In genomic region chr5:18343455-18344142, GRCm38 (mm10) we compare ENCODE assay signal across 21 mouse cellular contexts. TPM values are rescaled to one million over a fixed set of nuclear protein-coding genes. Genes with fewer than 3 reads are reported as not detected.
DNase-seq lines count a peak whose midpoint lies in the region; ATAC-seq and TF ChIP-seq lines count a peak whose summit lies in the region.
"Had no signal": no experiment of that assay in that cellular context is flagged by ENCODE, and none has a peak within 500 bp of the region (broad histone marks: within the 10 kb centered on the region; RNA-seq: fewer than 3 reads in every experiment).

No protein-coding gene starts in this region.

- no peak overlapping the region for H3K27ac ChIP-seq in intestine, embryonic 14.5 days (ENCODE audit: low read depth)
- no peak overlapping the region for H3K27ac ChIP-seq in intestine, postnatal 0 days (ENCODE audit: low read depth, low read length)
- H3K27ac ChIP-seq in cerebellum, adult 2 months (ENCODE audit: insufficient read depth, low read length): peak overlapping the region; percentile 85
- no peak overlapping the region for H3K27ac ChIP-seq in intestine, embryonic 15.5 days
- H3K27ac ChIP-seq: embryonic facial prominence, embryonic 15.5 days; forebrain, embryonic 10.5 days; heart, embryonic 10.5 days; heart, embryonic 15.5 days; hindbrain, embryonic 14.5 days had no signal

- no peaks in the 10 kb centered on the region for H3K4me1 ChIP-seq in intestine, embryonic 14.5 days (replicated peaks; ENCODE audit: control insufficient read depth, insufficient read depth, low read length)
- no peaks in the 10 kb centered on the region for H3K4me1 ChIP-seq in intestine, postnatal 0 days (replicated peaks; ENCODE audit: control insufficient read depth, insufficient read depth, low read length)
- peaks cover 33% of the 10 kb centered on the region for H3K4me1 ChIP-seq in cerebellum, adult 2 months (ENCODE audit: control insufficient read depth, insufficient read depth, low read length)
- H3K4me1 ChIP-seq in intestine, embryonic 15.5 days (replicated peaks): no peaks in the 10 kb centered on the region
- H3K4me1 ChIP-seq: embryonic facial prominence, embryonic 15.5 days; forebrain, embryonic 10.5 days; heart, embryonic 10.5 days; heart, embryonic 15.5 days had no signal

- H3K9me3 ChIP-seq in intestine, embryonic 14.5 days (ENCODE audit: control insufficient read depth, low read length): 0 out of 2 replicates have a peak, but pooled peaks cover 7% of the 10 kb centered on the region
- H3K9me3 ChIP-seq in intestine, postnatal 0 days (ENCODE audit: control insufficient read depth): no peaks in the 10 kb centered on the region
- no peaks in the 10 kb centered on the region for H3K9me3 ChIP-seq in intestine, embryonic 15.5 days
- H3K9me3 ChIP-seq: embryonic facial prominence, embryonic 15.5 days; heart, embryonic 10.5 days; heart, embryonic 15.5 days had no signal

- H3K36me3 ChIP-seq in intestine, embryonic 14.5 days (ENCODE audit: control insufficient read depth, insufficient read depth, low read length): no peaks in the 10 kb centered on the region
- no peaks in the 10 kb centered on the region for H3K36me3 ChIP-seq in intestine, postnatal 0 days (ENCODE audit: control insufficient read depth, insufficient read depth)
- H3K36me3 ChIP-seq in intestine, embryonic 15.5 days: no peaks in the 10 kb centered on the region
- H3K36me3 ChIP-seq: embryonic facial prominence, embryonic 15.5 days; heart, embryonic 15.5 days had no signal

- no peak for TF ChIP-seq CTCF in intestine, postnatal 0 days (IDR thresholded peaks at IDR 0.05; ENCODE audit: low read depth)
- no peak for TF ChIP-seq CTCF in cerebellum, adult 2 months (IDR thresholded peaks at IDR 0.05; ENCODE audit: borderline replicate concordance, insufficient read depth, low read depth, low read length)

- no peak for DNase-seq in intestine, embryonic 14.5 days (ENCODE audit: low spot score)
- peak; percentile 92 for DNase-seq in brain, adult 2 months (ENCODE audit: low read depth, low spot score)
- peak; percentile 47 to 84 for DNase-seq in cerebellum, adult 2 months
- DNase-seq in gastrocnemius, adult 18-20 months (ENCODE audit: low spot score): no peak
- no peak for DNase-seq in left cerebral cortex, postnatal 14 days (ENCODE audit: low spot score in 2 of 2)
- DNase-seq: adrenal gland, adult 8-10 months; adrenal gland, postnatal 36 days; embryo, embryonic 11 days; gastrocnemius, postnatal 36 days; heart, adult 18-20 months; heart, postnatal 14 days; kidney, adult 18-20 months had no signal

- H3K27me3 ChIP-seq in intestine, embryonic 14.5 days (replicated peaks; ENCODE audit: control insufficient read depth, insufficient read depth, low read length): no peaks in the 10 kb centered on the region
- no peaks in the 10 kb centered on the region for H3K27me3 ChIP-seq in intestine, postnatal 0 days (replicated peaks; ENCODE audit: control insufficient read depth, insufficient read depth, low read length)
- H3K27me3 ChIP-seq in cerebellum, adult 2 months (ENCODE audit: control insufficient read depth, insufficient read depth, low read length): no peaks in the 10 kb centered on the region
- no peaks in the 10 kb centered on the region for H3K27me3 ChIP-seq in intestine, embryonic 15.5 days (replicated peaks)
- H3K27me3 ChIP-seq: embryonic facial prominence, embryonic 15.5 days; heart, embryonic 15.5 days had no signal

- TF ChIP-seq POLR2A in cerebellum, adult 2 months (IDR thresholded peaks at IDR 0.05; ENCODE audit: borderline replicate concordance, insufficient read depth, low read length): no peak

- 83% methylated on average over 4 of the region's 4 CpGs for WGBS in intestine, embryonic 14.5 days
- 53% methylated on average over 4 of the region's 4 CpGs for WGBS in intestine, postnatal 0 days
- 26% methylated on average over 4 of the region's 4 CpGs for WGBS in cerebellum, adult 2 months
- 74% methylated on average over 4 of the region's 4 CpGs for WGBS in intestine, embryonic 15.5 days

- no peak overlapping the region for H3K9ac ChIP-seq in intestine, embryonic 14.5 days (ENCODE audit: low read length)
- no peak overlapping the region for H3K9ac ChIP-seq in intestine, postnatal 0 days (ENCODE audit: low read depth, low read length)
- no peak overlapping the region for H3K9ac ChIP-seq in intestine, embryonic 15.5 days
- H3K9ac ChIP-seq: embryonic facial prominence, embryonic 15.5 days; heart, embryonic 15.5 days; hindbrain, embryonic 14.5 days had no signal

- H3K4me2 ChIP-seq in intestine, embryonic 14.5 days (ENCODE audit: low read length): no peak overlapping the region
- no peak overlapping the region for H3K4me2 ChIP-seq in intestine, postnatal 0 days (replicated peaks; ENCODE audit: low read depth)
- H3K4me2 ChIP-seq in intestine, embryonic 15.5 days (replicated peaks): no peak overlapping the region
- H3K4me2 ChIP-seq: embryonic facial prominence, embryonic 15.5 days; heart, embryonic 15.5 days; hindbrain, embryonic 14.5 days had no signal

- ATAC-seq in intestine, embryonic 14.5 days (replicated peaks; ENCODE audit: low FRiP score, low TSS enrichment, low read depth): peak; percentile 55; the same call in 1 of the 2 replicates
- no peak for ATAC-seq in intestine, postnatal 0 days
- peak; percentile 79 for ATAC-seq in intestine, embryonic 15.5 days
- ATAC-seq: forebrain, embryonic 14.5 days had no signal

- no peak overlapping the region for H3K4me3 ChIP-seq in intestine, embryonic 14.5 days (ENCODE audit: low read depth, low read length)
- no peak overlapping the region for H3K4me3 ChIP-seq in intestine, postnatal 0 days (ENCODE audit: low read depth, low read length)
- no peak overlapping the region for H3K4me3 ChIP-seq in cerebellum, adult 2 months (replicated peaks; ENCODE audit: insufficient read depth, low read depth, low read length)
- H3K4me3 ChIP-seq in intestine, embryonic 15.5 days (replicated peaks): no peak overlapping the region
- H3K4me3 ChIP-seq: embryonic facial prominence, embryonic 15.5 days; erythroblast, embryonic 14.5 days; forebrain, embryonic 10.5 days; heart, embryonic 10.5 days; heart, embryonic 15.5 days had no signal

- intact Hi-C loops in left cerebral cortex, postnatal 14 days (cut with DNase I): no loop called here

RNA-seq across cellular contexts. Expression of gene Gnai1, which starts 16.6 kb away (rescaled TPM):
- 28.9 and 30.4 TPM in 2 replicates for polyA plus RNA-seq in intestine, embryonic 14.5 days (2014; fragmentation: Nextera tagmentation; extraction: Ambion mirVana)
- polyA plus RNA-seq in intestine, postnatal 0 days (2015; fragmentation: Nextera tagmentation; extraction: Ambion mirVana): 8.8 and 9.2 TPM in 2 replicates
- polyA plus RNA-seq in cerebellum, adult 2 months (2012; rRNA removed): 108 and 112 TPM in 2 replicates
- polyA plus RNA-seq in intestine, embryonic 15.5 days (2015; fragmentation: Nextera tagmentation; extraction: Ambion mirVana): 24.7 and 26.9 TPM in 2 replicates
- total RNA-seq in gastrocnemius, adult 18-20 months (2021): 1 to 10 TPM; 1.7 to 3.5 TPM
- total RNA-seq in left cerebral cortex, postnatal 14 days (2021): 100 to 1,000 TPM; 198 to 202 TPM
- polyA plus RNA-seq: erythroblast, embryonic 14.5 days had no signal

Comparison
In these comparisons a context has a peak if more than half of its experiments do, and no peak if none do; other contexts are left out.
1. DNase-seq: peak in brain, adult 2 months (single experiment) and cerebellum, adult 2 months (2 of 2); none in intestine, embryonic 14.5 days (single experiment), gastrocnemius, adult 18-20 months (single experiment) and left cerebral cortex, postnatal 14 days (0 of 2).